Mouse (Mus musculus) thymus, postnatal 10 days (tissue): ENCODE results near the gene Abhd8.

Source experiments
- DNase-seq, 2 experiments: peaks; one replicate each; pipeline ENCODE4 v3.0.0; 2021; ENCODE audit warnings: low spot score in 2 of 2

Abhd8 gene

DNA sequence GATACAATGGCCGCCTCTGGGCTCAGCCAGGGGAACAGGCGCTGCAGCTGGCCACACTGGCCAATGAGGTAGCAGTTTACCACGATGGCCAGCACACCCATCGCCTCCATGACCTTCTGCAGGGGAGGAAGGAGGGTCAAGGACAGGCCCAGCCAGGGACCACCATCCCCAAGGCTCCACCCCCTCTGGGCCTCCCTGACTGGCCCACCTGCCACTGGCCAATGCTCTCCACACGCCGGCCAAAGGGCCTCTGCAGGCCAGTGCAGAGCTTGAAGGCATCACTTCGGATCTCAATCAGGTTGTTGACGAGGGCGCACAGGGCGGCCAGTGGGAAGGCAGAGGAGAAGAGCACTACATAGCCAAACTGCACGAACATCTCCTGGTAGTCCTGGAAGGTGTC, 15.5 kb upstream of the Abhd8 start:
- no peak for DNase-seq

GRCm38 (mm10) chr8:71477196-71477845, 13.9 kb upstream of the Abhd8 start:
- DNase-seq, result peak in 1 of 2 experiments; percentile 44

DNA sequence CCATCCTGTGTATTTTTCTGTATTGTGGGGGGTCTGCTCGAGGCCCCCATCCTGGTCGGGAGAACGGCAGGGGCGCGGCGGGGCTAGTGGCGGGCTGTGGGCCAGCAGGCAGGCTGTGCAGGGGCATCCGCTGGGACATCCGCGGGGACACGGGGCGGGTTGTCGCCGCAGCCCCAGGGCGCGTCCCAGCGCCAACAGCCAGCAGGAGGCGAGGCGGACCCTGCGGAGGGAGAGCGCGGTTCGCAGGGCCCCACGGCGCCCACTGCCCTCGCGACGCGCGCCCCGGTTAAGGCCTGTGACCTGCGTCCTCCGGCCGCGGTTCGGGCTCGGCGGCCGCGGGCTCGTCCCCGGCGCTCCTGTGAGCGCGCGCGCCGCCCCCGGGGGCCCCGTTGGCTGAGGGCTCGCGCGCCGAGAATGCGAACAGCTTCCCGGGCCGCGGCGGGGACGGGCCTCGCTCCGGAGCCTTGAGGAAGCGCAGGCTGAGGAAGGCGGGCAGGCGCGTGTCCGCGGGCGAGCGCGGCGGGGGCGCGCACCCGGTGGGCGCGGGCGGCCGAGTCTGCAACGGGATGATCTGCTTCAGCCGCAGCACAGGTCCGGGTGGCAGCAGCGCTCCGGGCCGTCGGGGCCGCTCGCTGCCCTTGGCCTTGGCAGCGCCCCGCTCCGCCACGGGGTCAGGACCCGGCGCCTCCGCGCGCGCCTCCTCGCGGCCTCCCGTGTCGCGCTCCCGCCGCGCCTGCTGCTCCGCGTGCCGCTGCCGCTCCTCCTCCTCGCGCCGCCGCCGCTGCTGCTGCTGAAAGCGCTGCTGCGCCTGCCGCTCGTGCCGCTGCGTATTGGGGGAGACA, 12.9 kb upstream of the Abhd8 start:
- peak; percentile 74 to 77 for DNase-seq

GRCm38 (mm10) chr8:71475702-71476075, 12.2 kb upstream of the Abhd8 start:
- no peak for DNase-seq

- no peak for DNase-seq
Measured at GRCm38 (mm10) chr8:71474785-71475701, 11.6 kb upstream of the Abhd8 start.

- DNase-seq, result no peak
Measured at GRCm38 (mm10) chr8:71474344-71474743, 10.9 kb upstream of the Abhd8 start.

GRCm38 (mm10) chr8:71472601-71473386, 9.3 kb upstream of the Abhd8 start:
- no peak for DNase-seq

DNA sequence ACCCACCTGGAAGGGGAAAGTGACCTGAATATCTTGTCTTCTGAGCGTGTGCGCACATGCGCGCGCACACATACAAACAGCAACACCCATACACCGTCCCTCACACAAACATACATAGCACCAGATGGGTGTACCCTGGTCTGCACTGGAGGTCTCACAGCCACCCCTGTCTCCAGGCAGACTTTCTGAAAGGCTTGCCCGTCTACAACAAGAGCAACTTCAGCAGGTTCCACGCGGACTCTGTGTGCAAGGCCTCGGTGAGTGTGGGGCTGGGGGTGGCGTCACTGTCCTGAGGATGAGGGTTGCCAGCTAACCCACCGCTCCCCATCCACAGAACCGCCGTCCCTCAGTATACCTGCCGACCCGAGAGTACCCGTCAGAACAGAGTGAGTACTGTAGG, 8.4 kb upstream of the Abhd8 start:
- no peak for DNase-seq

GRCm38 (mm10) chr8:71470913-71471255, 7.4 kb upstream of the Abhd8 start:
- DNase-seq, result no peak

- DNase-seq, result no peak
Measured at GRCm38 (mm10) chr8:71470146-71470912, 6.9 kb upstream of the Abhd8 start.

DNA sequence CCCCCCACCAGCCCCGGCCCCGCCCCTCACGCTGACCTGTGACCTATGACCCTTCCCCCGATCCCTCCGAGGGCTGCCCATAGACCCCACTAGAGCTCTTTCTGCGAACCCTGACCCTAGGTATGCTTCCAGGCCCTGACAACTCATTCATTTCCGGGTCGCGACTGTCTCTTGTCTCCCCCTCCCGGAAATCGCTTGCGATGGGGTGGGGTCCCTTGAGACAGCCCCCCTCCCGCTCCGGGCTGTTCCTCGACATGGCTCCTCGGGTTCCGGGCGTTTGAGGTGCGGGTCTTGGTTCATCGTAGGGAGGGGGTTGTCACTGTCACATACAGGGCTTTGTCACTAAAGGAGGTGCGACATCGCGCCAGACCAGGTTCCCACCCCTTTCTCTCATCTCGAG, 6.0 kb upstream of the Abhd8 start:
- peak; percentile 59 to 71 for DNase-seq

GRCm38 (mm10) chr8:71468916-71469315, 5.5 kb upstream of the Abhd8 start, which contains the start of gene Dda1:
Gene Dda1 (plus strand): TSS chr8:71469199.
- DNase-seq, result peak; percentile 95 to 97

GRCm38 (mm10) chr8:71468001-71468400, 4.5 kb upstream of the Abhd8 start:
- no peak for DNase-seq

- no peak for DNase-seq
Measured at GRCm38 (mm10) chr8:71467201-71467600, 3.7 kb upstream of the Abhd8 start.

GRCm38 (mm10) chr8:71466198-71466597, 2.7 kb upstream of the Abhd8 start:
- no peak for DNase-seq

DNA sequence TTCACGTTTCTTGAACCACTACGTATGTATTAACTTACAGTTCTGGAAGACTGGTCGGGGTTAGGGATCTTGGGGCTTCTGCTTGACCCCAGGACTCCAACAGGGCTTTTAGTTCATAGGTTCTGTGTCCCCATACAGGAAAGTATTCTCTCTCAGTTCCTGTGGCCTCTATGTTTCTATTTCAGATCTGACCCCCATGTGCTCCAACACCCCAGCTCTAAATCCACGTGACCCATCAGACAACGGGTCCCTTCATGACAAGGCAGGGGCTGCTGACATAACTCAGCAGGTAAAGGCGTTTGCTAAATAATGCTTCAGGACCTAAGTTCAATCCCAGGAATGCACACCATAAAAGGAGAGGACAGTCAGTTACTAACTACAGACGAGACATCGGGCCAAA, 2.3 kb upstream of the Abhd8 start:
- no peak for DNase-seq

DNA sequence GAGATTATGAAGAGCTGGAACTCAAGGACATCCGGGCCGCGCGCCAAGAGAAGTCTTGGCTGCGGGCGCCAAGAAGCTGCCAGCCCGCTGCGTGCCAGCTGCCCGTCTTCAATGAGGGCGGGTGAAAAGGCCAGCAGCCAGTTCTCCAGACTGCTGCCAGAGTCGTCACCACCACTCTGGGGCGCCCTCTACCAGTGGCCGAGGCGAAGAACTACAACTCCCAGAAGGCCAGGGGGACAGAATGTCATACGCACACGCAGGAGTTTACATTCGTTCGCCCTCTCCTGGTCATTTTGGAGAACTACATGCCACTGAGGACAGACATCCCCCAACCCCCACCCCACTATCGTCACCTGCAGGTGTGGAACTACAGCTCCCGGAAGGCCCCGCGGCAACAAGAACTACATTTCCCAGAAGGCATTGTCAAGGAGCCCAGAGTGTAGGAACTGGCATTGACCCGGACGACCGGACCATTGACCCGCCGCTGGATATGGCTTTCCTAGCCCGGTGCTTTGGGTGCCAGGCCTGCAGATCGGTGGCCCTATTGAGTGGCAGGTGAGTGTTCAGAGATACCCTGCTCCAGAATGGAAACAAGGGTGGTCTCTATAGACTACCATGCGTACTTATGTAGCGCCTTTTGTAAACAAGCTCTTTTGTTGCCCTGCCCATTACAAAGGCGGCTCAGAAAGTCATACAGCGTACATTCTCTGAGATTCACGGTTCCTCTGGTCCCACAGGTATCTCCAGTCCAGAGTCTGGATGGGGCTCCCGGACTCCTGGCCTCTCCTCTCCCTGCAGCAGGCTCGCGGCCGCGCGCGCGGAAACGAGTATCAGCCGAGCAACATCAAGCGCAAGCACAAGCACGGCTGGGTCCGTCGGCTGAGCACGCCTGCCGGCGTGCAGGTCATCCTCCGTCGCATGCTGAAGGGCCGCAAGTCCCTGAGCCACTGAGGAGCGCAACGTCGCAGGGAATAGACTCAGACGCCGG, 1.4 kb upstream of the Abhd8 start, which contains the start of gene Mrpl34:
TSS of gene Mrpl34 (plus strand) at position 447 of the 988 bp plus-strand sequence.
- peak; percentile 98 to 99 for DNase-seq

GRCm38 (mm10) chr8:71462786-71463185, 669 bp downstream of the Abhd8 start:
- peak; percentile 83 to 88 for DNase-seq

- DNase-seq, result no peak
Measured at GRCm38 (mm10) chr8:71462191-71462590, 1.3 kb downstream of the Abhd8 start.
